Mouse (Mus musculus) thymus, adult 2 months (tissue): ENCODE measurements around the gene Senp6.

Source experiments
- CTCF ChIP-seq: fragments of 200-500 bp; IDR thresholded peaks from 2 replicates; pipeline ENCODE4 v1.5.1; 2012; ENCODE audit warnings: mild to moderate bottlenecking, control low read depth, low read length, moderate library complexity, borderline replicate concordance; ENCODE audit not compliant: control insufficient read depth, poor library complexity, insufficient read depth; ENCODE audit errors: extremely low read depth
- POLR2A ChIP-seq: fragments of 200-500 bp; IDR thresholded peaks from 2 replicates; pipeline ENCODE4 v1.6.1; 2012; ENCODE audit warnings: mild to moderate bottlenecking, low read length, control low read depth, moderate library complexity; ENCODE audit not compliant: control insufficient read depth, poor library complexity, insufficient read depth; ENCODE audit errors: extremely low read depth

DNA sequence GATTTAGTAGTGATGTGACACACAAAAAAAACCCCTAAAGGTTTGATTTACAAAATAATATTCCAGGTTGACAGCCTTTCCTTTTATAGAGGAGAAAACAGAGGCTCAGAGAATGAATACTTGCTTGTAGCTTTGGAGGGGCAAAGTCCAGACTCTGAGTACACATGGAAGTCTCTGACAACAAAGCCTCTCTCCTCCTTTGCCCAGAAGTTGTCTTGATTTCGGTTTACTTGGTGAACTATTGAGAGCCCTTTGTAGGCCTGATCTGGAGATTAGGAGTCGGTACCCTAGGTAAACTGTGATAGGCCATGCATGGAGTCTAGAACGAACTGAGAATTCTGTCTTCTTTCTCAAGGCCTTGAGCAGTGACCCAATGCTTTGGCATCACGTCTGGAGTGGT, 100.4 kb downstream of the Senp6 start:
- TF ChIP-seq CTCF: no peak
- no peak for TF ChIP-seq POLR2A
